ENCODE assay signal across 8 mouse cellular contexts in genomic region chr3:88501366-88502030, GRCm38 (mm10). TPM values are rescaled to one million over a fixed set of nuclear protein-coding genes. Genes with fewer than 3 reads are reported as not detected.
DNase-seq lines count a peak whose midpoint lies in the region; ATAC-seq and TF ChIP-seq lines count a peak whose summit lies in the region.

No protein-coding gene starts in this region.

- no peak overlapping the region for H3K27ac ChIP-seq in forebrain, embryonic 13.5 days
- peak overlapping the region; percentile 76 for H3K27ac ChIP-seq in liver, adult 2 months (replicated peaks; ENCODE audit: insufficient read depth, low read depth, low read length)

- H3K36me3 ChIP-seq in E14TG2a.4 (ENCODE audit: insufficient read depth, low read length): peaks cover 7% of the 10 kb centered on the region
- no peaks in the 10 kb centered on the region for H3K36me3 ChIP-seq in forebrain, embryonic 13.5 days (ENCODE audit: poor library complexity, severe bottlenecking)
- H3K36me3 ChIP-seq in liver, adult 2 months (ENCODE audit: control insufficient read depth, insufficient read depth, low read length): no peaks in the 10 kb centered on the region

- no peak overlapping the region for H3K9ac ChIP-seq in forebrain, embryonic 13.5 days
- H3K9ac ChIP-seq in liver, adult 2 months (ENCODE audit: low read depth, low read length): peak overlapping the region; percentile 81

- H3K4me2 ChIP-seq in forebrain, embryonic 13.5 days: peak overlapping the region; percentile 98

- peak; percentile 71 for DNase-seq in 3134 (ENCODE audit: extremely low read depth, insufficient read length, low spot score)
- no peak for DNase-seq in liver, adult 2 months (ENCODE audit: extremely low read depth, low read depth, low spot score)
- DNase-seq in embryo, embryonic 11 days: no peak
- DNase-seq in layer of hippocampus, adult 11-12 months (ENCODE audit: low spot score): no peak
- no peak for DNase-seq in Muller cell, postnatal 12 days (ENCODE audit: inconsistent ontology term)

- H3K9me3 ChIP-seq in E14TG2a.4 (ENCODE audit: low read length): no peaks in the 10 kb centered on the region
- H3K9me3 ChIP-seq in forebrain, embryonic 13.5 days (replicated peaks): no peaks in the 10 kb centered on the region

- peak overlapping the region; percentile 85; the same call in 1 of the 2 replicates for H3K4me3 ChIP-seq in E14TG2a.4 (replicated peaks; ENCODE audit: low read length)
- H3K4me3 ChIP-seq in forebrain, embryonic 13.5 days: 0 out of 2 replicates have a peak overlapping the region, but pooled peaks have one; percentile 59
- H3K4me3 ChIP-seq in liver, adult 2 months (ENCODE audit: insufficient read depth, low read depth, low read length): peak overlapping the region; percentile 75

- 54% methylated on average over 6 of the region's 6 CpGs for WGBS in forebrain, embryonic 13.5 days
- 57% methylated on average over 6 of the region's 6 CpGs for WGBS in liver, adult 2 months

- H3K27me3 ChIP-seq in E14TG2a.4 (ENCODE audit: insufficient read depth, low read length): peaks cover 14% of the 10 kb centered on the region
- H3K27me3 ChIP-seq in forebrain, embryonic 13.5 days: peaks cover 26% of the 10 kb centered on the region
- no peaks in the 10 kb centered on the region for H3K27me3 ChIP-seq in liver, adult 2 months (ENCODE audit: control insufficient read depth, insufficient read depth, low read length)

- ATAC-seq in forebrain, embryonic 13.5 days: no peak
- ATAC-seq in inflammation-experienced regulatory T-cells, adult 6 months: no peak

- TF ChIP-seq POLR2A in liver, adult 2 months (IDR thresholded peaks at IDR 0.05; ENCODE audit: extremely low read depth, insufficient read depth, low read length): no peak

- no peak for TF ChIP-seq CTCF in E14TG2a.4 (conservative IDR thresholded peaks at IDR 0.05; ENCODE audit: low read length)
- no peak for TF ChIP-seq CTCF in liver, adult 2 months (IDR thresholded peaks at IDR 0.05; ENCODE audit: low read depth, low read length)

- H3K4me1 ChIP-seq in E14TG2a.4 (replicated peaks; ENCODE audit: low read depth, low read length): peaks cover 83% of the 10 kb centered on the region
- peaks cover 22% of the 10 kb centered on the region for H3K4me1 ChIP-seq in forebrain, embryonic 13.5 days
- peaks cover 36% of the 10 kb centered on the region for H3K4me1 ChIP-seq in liver, adult 2 months (ENCODE audit: control insufficient read depth, insufficient read depth, low read length)

- H3K79me2 ChIP-seq in liver, adult 2 months (ENCODE audit: control insufficient read depth, insufficient read depth, low read length): peaks cover 6% of the 10 kb centered on the region

RNA-seq across cellular contexts. Expression of gene Lmna, which starts 8.3 kb away (rescaled TPM):
- 12.1 and 15.5 TPM in 2 replicates for polyA plus RNA-seq in forebrain, embryonic 13.5 days (2015; fragmentation: Nextera tagmentation; extraction: Ambion mirVana)
- 28.2 and 38.5 TPM in 2 replicates for total RNA-seq in liver, adult 2 months (2014; rRNA removed)
- 41.0 and 44.7 TPM in 2 replicates for polyA plus RNA-seq in liver, adult 2 months (2012; rRNA removed)
- polyA plus RNA-seq in inflammation-experienced regulatory T-cells, adult 6 months (2017; shearing (Covaris generic)): 1 to 10 TPM; 2.6 to 8.0 (median 4.0) TPM

RNA-seq across cellular contexts. Expression of gene Mex3a, which starts 30.7 kb away (rescaled TPM):
- polyA plus RNA-seq in forebrain, embryonic 13.5 days (2015; fragmentation: Nextera tagmentation; extraction: Ambion mirVana): 51.5 and 52.6 TPM in 2 replicates
- total RNA-seq in liver, adult 2 months (2014; rRNA removed): under 0.01 TPM in 2 replicates
- polyA plus RNA-seq in liver, adult 2 months (2012; rRNA removed): 0.02 and 0.04 TPM in 2 replicates
- under 1 TPM; 0.17 to 0.20 (median 0.18) TPM for polyA plus RNA-seq in inflammation-experienced regulatory T-cells, adult 6 months (2017; shearing (Covaris generic))

RNA-seq across cellular contexts. Expression of gene Sema4a, which starts 40.5 kb away (rescaled TPM):
- 13.7 and 16.7 TPM in 2 replicates for polyA plus RNA-seq in forebrain, embryonic 13.5 days (2015; fragmentation: Nextera tagmentation; extraction: Ambion mirVana)
- total RNA-seq in liver, adult 2 months (2014; rRNA removed): 23.4 and 37.9 TPM in 2 replicates
- 109 and 117 TPM in 2 replicates for polyA plus RNA-seq in liver, adult 2 months (2012; rRNA removed)
- 10 to 100 TPM; 24.5 to 49.0 (median 28.3) TPM for polyA plus RNA-seq in inflammation-experienced regulatory T-cells, adult 6 months (2017; shearing (Covaris generic))

RNA-seq across cellular contexts. Expression of gene Rab25, which starts 46.6 kb away (rescaled TPM):
- polyA plus RNA-seq in forebrain, embryonic 13.5 days (2015; fragmentation: Nextera tagmentation; extraction: Ambion mirVana): not detected in 2 replicates
- total RNA-seq in liver, adult 2 months (2014; rRNA removed): 0.18 and 0.20 TPM in 2 replicates
- polyA plus RNA-seq in liver, adult 2 months (2012; rRNA removed): 0.32 and 0.46 TPM in 2 replicates
- not detected for polyA plus RNA-seq in inflammation-experienced regulatory T-cells, adult 6 months (2017; shearing (Covaris generic))

RNA-seq across cellular contexts. Expression of gene Lamtor2, which starts 51.4 kb away (rescaled TPM):
- 170 and 180 TPM in 2 replicates for polyA plus RNA-seq in forebrain, embryonic 13.5 days (2015; fragmentation: Nextera tagmentation; extraction: Ambion mirVana)
- total RNA-seq in liver, adult 2 months (2014; rRNA removed): 104 and 125 TPM in 2 replicates
- polyA plus RNA-seq in liver, adult 2 months (2012; rRNA removed): 201 and 204 TPM in 2 replicates
- polyA plus RNA-seq in inflammation-experienced regulatory T-cells, adult 6 months (2017; shearing (Covaris generic)): 100 to 1,000 TPM; 149 to 189 (median 187) TPM

Comparison
In these comparisons a context has a peak if more than half of its experiments do, and no peak if none do; other contexts are left out.
1. RNA of gene Mex3a, which starts 30.7 kb away (polyA plus RNA-seq): 51.5 to 52.6 TPM in forebrain, embryonic 13.5 days; 0.17 to 0.20 TPM in inflammation-experienced regulatory T-cells, adult 6 months and 0.02 to 0.04 TPM in liver, adult 2 months; every median in the first group is over 10 times any median in the second.
2. Peak in every context shown above with its lines, with median percentiles within 50 percentile points of each other: H3K4me3 ChIP-seq.